Mouse (Mus musculus) cerebellum, adult 9-10 months (tissue): ENCODE results near the gene Adam8.

Experiments
- DNase-seq: peaks from one replicate; pipeline ENCODE4 v3.0.0; 2022

Gene Adam8

DNA sequence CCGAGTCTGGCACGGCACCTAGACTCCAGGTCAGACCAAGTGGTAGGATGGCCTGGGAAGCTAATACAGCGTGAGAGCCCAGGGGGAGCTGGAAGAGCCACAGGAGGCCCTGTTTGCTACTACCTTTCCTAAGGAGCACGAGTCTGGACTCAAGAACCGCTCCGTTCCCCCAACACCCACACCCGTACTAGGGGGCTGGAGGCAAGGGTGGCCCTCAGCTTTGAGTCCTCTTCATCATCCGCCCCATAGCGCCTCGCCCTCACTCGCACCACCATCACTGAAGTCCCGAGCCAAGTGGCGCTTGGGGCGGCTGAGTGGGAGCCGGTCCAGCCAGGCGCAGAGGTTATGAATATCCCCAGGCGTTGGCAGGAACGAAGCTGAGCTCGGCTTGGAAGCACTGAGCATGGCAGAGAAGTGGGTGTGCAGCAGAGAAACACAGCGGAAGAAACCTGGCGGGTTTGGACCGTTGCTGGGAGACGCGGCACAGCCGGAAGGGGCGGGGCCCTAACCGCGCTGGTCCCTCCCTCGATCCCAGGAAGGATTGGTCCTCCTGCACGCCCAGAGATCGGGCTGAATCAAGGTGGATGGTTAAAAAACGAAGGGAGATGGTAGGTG, 14.0 kb downstream of the Adam8 start, which contains the start of gene 6430531B16Rik:
Gene 6430531B16Rik (minus strand): TSS at position 478 of the 615 bp plus-strand sequence.
- DNase-seq = peak; percentile 80

DNA sequence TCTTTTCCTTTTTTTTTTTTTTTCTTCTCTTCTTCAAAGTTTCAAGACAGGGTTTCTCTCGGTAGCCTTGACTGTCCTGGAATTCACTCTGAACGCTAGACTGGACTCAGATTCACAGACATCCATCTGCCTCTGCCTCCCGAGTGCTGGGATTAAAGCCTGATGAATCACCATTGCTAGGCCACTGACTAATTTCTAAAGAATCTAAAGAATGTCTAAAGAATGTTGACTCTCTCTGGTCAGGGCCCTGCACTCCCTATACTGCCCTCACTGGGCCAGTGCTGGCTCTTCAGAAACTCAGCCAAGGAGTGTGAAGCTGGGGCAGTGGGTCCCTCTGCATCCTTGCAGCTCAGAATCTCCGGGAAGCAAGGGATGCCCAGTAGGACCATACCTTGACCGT, 16.9 kb downstream of the Adam8 start:
- DNase-seq = no peak

DNA sequence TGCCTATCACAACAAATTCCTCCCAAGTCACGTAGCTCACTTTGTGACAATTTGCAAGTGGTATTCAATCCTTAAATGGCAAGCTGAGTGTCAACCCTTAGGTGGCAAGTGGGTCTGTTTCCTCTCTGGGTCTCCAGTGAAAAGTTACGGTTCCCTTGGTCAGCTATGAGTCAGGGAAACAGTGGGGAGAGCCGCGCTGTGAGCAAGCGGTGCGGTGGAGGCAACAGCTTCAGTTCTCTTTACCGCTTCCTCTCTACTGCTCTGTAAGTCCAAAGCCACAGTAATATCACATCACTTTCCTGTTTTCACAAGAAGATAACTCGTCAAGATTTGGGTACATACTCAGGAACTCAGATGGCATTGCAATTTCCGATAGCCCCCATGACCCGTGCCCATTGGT, 18.1 kb downstream of the Adam8 start:
- no peak for DNase-seq

DNA sequence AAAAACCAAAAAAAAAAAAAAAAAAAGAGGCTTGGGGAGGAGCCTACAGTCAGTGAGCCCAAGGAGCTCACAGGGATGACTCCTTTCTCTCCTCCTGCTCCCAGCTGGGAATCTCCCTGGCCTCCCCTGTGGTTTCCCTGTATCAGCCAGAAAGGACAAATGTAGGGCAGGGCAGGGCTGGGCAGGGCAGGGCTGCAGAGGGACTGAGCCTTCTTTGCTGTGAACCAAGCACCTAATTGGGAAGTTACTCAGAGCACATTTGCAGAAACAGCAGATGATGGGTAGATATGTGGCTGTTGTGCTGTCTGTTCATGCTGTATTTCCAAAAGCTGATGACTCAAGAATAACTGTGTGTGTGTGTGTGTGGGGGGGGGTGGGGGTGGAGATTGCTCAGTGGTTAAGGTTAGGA, 19.4 kb downstream of the Adam8 start:
- no peak for DNase-seq

DNA sequence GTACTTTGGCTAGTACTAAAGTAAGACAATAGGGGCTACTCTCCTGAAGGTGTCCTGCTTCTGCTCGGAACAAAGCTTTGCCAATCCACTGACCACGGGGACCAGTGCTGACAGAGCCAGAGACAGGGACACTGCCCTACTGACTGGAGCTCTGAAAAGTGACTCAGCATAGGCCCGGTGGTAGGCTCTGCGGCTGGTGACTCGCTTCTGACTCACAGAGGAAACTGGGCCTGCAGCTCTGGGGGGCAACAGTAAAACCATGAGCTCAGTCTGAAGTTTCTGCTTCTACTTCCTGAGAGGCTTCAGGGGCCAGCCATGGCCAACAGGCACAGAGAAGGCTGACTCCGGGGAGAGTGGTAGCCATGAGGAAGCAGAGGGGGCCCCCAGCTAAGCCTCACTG, 20.9 kb downstream of the Adam8 start:
- DNase-seq = no peak

DNA sequence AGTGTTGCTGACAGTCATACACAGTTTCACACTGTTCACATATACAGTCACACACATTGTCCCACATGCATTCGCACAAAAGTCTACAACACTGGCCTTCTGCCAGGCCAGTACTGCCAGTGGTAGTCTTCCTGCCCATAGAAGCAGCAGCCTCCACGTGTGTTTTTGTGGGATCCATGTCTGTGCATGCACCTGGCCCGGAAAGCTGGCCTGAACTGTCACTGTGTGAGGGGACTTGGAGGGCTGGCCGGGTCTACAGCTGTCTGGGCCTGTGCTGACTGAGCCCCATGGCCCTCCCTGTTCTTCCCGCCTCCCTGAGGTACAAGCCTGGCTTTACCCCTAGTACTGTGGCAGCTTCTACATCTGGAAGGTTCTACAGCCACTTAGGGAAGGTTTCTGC, 21.4 kb downstream of the Adam8 start:
- DNase-seq = no peak

DNA sequence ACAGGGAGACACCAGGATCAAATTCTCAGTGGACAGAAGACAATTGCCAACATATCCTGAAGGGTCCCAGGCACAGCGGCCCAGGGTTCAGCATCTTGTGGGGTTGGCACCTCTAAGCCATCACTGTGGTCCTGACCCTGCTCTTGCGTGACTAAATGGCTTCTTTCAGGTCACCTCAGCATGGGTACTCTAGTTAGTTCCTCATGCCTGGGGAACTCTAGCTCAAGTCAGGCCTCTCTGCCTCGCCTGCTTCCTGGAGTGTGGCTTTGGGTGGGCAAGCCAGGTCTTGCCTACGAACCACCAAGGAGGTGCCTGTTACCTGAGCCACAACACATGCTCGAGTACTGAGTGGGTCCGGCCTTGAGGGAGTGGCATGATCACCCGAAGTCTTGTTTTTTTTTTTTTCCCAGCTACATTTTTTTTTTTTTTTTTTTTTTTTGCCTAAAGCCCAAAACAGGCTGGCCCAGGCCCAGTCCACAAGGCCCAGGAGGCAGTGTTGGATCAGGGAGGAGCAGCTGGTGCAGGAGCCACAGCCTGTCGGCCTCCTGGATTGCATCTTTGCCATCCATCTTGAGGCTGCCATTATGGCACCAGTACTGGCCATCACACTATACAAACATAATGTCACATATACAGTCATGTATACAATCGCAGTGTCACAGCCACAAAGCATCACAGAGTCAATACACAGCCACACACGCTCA, 22.0 kb downstream of the Adam8 start:
- no peak for DNase-seq

DNA sequence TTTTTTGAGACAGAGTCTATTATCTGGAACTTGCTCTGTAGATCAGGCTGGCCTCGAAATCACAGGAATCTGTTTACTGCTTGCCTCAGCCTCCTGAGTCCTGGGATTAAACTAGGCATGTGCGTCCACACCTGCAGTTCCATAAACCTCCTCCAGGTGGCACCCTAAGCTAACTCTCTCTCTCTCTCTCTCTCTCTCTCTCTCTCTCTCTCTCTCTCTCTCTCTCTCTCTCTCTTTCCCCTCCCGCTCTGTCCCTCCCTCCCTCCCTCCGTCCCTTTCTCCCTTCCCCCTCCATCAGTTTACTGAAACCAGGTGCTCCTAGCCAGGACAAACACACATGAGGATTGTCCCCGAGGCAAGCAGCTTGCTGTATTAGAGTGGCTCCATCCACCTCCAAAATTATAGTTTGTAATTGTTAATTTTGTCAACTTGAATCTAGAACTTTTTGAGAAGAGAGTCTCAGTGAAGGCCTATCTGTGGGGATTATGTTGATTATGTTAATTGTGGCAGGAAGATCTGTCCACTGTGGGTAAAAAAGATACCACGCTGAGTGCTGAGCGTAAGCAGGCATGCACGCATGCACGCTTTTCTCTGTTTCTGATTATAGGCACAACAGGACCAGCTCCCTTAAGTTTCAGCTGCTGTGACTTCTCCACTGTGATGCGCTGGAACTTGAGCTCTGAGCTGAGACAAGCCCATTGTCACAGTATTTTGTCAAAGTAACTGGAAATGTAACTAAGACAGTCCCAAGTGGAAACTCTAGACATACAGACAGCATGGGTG, 22.8 kb downstream of the Adam8 start:
- DNase-seq = peak; percentile 86

DNA sequence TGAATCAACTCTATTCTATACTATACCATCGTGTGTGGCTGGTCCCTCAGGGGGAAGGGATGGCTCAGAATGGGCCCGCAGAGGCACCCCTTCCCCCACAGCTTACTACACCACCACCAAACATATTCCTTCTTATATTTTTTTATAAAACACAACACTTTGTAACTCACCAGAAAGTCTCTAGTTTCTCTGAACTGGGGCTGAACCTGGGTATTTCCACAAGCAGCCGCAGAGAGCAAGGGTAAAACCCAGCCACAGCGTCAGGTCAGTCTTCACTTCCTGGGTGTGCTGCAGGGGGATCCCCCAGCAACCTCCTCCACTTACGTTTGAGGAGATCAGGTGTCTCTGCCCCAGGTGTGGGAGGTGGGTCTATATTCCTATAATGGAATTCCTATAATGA, 23.9 kb downstream of the Adam8 start:
- DNase-seq = no peak

DNA sequence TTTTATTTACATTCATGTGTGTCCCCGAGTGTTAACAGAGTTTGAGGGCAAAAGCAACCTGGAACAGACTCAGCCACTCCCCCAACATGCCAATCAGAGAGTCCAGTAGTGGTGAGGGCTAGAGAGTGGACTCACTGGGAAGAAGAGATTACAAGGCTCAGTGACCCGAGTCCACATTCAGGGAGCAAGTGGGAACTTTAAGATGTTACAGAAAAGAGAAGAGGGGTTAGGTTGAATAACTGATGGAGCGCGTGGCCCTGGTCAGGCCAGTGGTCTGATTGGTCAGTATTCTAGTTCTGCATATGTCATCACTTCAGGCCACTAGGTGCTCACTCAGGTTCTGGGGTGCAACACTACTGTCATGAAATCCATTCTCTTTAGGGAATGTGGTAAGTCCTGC, 25.2 kb downstream of the Adam8 start:
- no peak for DNase-seq

DNA sequence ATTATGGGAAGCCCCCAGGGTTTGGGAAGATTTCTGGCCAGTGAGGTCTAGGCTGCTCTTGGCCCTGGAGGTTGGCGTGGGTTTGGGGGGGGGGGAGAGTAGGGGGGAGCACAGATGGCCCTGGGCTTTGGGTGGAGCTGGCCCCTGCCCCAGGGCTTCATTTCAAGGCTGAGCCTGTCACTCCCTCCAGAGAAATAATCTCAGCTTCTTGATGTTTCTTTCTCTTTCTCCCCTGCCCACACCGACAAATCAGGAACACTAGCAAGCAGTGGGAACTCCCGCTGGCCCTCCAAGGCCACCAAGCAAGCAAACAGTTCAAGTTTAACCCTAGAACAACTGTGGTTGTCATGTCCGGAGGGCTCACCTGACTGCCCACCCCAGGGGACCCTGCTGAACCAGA, 28.5 kb downstream of the Adam8 start:
- no peak for DNase-seq

DNA sequence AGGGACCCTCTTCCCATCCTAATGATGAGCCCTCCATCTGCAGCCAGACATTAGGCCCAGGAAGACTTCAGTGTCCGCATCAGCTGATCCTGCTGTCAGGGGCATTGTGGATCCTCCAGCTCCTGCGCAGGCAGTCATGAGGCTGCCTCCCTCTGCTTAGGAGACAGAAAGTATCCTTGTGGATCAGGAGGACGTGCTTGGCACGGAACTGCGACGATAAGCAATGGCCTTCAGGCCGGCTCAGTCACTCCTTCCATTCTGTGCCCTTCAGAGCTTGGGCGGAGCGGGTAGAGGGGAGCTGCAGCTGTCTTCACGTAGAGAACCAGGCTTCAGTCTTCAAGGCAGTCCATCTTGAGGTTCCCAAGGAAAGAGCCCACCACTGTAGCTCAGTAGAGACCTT, 31.2 kb downstream of the Adam8 start:
- DNase-seq = no peak

DNA sequence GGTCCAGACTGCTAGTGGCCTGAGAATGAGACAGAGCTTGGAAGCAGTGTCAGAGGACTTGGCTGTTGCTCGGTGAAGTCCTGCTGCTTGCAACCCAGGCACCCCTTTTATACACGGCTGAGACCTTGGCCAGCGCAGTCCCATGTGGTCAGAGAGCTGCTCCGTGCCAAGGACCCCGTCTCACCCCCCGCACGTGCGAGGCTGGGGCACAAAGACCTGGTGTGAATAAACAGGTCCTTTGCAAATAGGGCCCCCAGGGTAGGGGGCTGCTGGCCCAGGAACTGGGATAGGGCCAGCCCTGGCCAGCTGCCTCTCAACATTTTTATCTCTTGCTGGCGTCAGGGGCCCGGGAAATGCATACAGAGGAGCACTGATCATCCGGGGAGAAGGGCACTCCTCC, 34.4 kb downstream of the Adam8 start:
- no peak for DNase-seq

DNA sequence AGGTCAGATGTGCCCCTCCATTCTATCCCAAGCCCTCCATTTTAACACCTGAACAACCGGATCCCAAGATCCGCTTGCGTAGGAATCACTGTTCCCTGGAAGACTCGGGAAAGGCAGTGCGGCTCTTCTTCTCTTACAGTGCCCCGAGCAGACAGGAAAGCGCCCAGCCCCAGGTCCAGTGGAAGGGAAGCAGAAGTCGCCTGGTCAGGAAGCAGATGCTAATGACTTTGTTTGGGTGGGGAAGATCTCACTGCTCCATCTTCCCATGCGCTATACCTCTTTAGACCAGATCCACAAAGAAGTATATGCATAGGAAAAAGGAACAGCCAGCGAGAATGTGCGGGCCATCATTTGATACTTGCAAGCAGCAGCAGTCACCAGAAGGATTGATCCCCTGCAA, 34.9 kb downstream of the Adam8 start:
- no peak for DNase-seq

DNA sequence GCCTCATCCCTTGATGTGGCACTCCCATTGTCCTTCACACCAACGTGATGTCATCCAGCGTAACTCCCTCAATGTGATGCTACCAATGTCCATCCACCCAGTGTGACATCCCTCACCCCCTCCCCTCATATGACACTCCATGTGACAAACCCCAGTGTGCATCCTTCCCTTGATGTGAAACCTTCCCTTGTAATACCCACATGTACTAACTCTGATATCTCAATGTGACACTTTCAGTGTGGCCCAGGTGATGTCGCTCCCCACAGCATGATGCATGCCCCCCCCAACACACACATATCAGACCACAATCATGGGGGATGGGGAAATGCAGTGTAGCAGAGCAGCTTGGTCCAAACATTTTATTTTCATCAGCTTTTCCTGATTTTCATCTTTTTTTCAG, 35.7 kb downstream of the Adam8 start:
- DNase-seq = no peak

DNA sequence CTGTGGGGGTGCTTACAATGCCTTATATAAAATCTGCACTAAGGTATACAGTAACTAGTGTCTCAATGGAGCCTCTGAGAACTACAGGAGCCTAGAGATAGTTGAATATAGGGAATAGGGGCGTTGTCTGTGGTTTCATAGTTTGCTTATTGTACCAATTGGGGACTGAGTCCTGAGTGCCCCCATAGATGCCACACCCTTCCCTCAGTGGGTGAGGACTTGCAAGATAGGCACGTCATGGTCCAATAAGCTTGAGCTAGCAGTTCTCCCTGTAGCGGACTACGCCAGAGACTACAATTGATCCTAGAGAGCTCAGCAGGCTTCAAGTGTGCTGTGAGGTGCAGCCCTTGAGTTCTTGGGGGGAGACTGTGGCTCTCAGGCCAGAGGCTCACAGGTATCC, 36.9 kb downstream of the Adam8 start:
- no peak for DNase-seq

DNA sequence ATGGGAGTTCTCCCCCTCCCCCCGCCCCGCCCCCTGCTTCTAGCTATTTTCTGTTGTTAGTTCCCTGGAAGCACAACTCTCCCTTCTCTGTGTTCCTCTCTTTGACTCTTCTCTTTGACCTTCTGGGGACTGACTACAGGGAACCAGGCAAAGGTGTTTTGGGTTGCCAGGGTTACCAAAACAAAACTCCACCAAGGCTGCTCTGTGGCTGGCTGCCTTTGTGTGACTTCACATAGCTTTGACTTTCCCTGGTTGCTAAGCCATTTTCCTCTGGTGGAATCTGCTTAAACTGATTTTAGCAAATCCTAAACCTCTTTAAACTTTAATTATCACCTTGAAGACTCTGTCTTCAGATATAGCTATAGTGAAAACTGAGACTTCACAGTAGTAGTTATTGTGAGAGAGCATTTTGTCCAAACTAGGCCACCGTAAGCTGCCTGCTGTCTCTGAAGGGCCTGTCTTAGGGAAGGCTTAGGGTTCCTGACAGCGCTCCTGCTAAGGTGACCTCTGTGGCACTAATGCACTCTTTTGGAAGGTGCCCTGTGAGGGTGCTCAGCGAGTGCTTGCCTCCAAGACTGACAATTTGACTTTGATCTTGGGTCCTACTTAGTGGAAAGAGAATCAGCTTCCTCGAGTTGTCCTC, 40.2 kb downstream of the Adam8 start:
- DNase-seq = no peak

DNA sequence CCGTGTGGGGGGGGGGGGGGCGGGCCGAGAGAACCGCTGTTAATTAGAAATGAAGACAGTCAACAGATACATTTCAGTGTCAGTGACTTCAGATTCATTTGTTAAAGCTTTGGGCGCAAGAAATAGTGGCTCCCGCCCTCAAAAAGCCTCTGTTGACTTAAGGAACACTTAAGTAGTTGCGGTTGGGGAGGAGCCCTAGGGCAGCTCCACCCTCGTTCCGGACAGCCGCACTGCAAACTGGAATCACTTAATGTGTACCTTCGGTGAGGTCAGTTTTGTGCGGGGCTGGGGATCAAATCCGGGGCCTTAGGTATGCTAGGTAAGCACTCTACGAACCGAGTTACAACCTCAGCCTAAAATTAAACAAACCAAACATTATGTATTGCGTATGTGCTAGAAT, 41.3 kb downstream of the Adam8 start:
- no peak for DNase-seq

DNA sequence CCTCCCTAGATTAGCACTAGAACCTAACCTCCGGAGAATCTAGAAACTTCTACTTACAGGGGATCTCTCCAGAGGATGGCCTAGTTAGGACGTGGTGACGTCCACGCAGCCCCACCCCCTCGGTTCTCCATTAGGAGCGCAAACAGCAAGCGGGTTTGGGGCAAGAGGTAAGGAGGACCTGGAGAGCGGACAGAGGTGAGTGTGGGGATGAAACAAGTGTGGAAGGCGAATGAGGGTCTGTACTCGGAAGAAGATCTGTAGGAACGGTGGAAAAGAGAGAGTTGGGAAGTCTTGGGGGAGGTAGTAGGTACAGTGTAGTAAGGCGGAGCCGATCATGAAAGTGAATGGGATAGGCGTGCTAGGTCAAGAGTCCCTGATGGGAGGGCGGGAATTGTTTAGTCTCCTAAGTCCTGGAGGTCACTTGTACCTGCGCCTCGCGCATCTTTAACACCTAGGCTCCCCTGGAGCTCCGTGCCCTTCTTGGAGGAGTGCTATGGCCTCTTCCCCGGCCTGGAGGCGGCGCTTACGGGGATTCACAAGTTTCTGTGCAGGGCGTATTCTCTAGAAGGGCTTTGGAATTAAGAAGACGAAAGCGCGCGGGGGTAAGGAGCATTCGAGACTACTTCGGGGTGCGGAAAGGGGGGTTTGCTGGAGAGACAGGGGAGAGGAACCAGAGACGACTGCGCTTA, 41.9 kb downstream of the Adam8 start:
- DNase-seq = no peak

DNA sequence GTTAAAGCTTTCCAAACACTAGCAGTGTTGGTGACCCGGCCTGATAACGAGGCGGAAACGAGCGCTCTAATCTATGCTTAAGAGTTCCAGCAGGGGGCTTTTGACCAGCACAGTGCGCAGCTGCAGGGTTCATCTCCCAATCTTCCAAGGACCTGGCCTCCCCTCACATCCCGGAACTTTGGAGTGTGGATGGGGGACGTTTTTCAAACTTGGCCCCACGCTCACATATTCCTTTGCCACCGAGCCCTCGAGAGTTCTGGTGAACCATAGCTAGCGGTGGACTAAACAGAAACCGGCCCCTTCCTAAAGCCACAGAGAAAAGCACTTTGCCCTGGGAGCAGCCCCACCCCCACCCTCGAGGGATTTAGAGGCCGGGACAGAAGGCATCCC, 42.5 kb downstream of the Adam8 start:
- no peak for DNase-seq

DNA sequence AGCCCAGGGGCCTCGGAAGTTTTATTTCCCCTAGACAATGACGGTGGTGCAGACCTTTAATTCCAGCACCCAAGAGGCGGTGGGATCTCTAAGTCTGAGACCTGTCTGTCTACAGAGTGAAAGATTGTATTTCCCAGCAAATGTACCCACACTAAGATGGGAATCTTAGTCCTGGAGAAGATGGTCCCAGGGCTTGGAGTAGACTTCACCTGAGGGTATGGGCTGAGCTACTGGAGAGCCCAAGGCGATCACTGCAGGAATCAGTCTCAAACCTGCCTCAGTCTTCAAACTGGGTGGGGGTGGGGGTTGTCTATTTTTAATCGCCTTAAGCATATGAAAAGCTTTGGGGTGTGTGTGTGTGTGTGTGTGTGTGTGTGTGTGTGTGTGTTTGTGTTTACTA, 46.3 kb downstream of the Adam8 start:
- no peak for DNase-seq

DNA sequence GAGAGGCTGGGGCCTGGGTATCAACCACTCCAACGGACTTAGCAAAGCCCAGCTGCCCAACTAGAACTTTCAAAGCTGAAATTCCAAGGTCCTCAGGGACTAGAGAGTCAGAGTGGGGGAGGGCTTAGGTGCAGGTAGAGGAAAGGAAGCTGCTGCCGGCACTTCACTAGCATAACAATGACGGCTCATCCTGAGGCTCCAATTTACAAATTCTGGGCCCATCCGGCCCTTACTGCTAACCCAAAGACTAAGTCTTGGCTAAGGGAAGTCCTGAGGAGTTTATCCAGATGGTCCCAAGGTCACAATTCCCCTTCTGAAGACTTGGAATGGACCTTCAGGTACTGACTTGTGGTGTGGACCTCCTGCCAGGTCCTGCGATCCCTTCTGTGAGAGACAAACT, 46.8 kb downstream of the Adam8 start:
- no peak for DNase-seq
